14 mouse cellular contexts compared by ENCODE assay signal in genomic region chr14:37323392-37323791, GRCm38 (mm10).
DNase-seq lines count a peak whose midpoint lies in the region; ATAC-seq and TF ChIP-seq lines count a peak whose summit lies in the region.
"Had no signal": no experiment of that assay in that cellular context is flagged by ENCODE, and none has a peak within 500 bp of the region (broad histone marks: within the 10 kb centered on the region; RNA-seq: fewer than 3 reads in every experiment).

No protein-coding gene starts in this region.

- H3K9ac ChIP-seq in hindbrain, embryonic 12.5 days, result no peak overlapping the region
- no peak overlapping the region for H3K9ac ChIP-seq in hindbrain, embryonic 11.5 days (ENCODE audit: low read depth, low read length)
- no peak overlapping the region for H3K9ac ChIP-seq in kidney, postnatal 0 days (ENCODE audit: low read depth, low read length)
- no peak overlapping the region for H3K9ac ChIP-seq in intestine, embryonic 15.5 days
- H3K9ac ChIP-seq: heart, embryonic 13.5 days; liver, embryonic 13.5 days had no signal

- ATAC-seq in hindbrain, embryonic 12.5 days (ENCODE audit: low FRiP score), result 0 out of 2 replicates have a peak, but pooled peaks have one; percentile 43
- ATAC-seq in hindbrain, embryonic 11.5 days (ENCODE audit: low FRiP score), result no peak
- no peak for ATAC-seq in kidney, postnatal 0 days (replicated peaks; ENCODE audit: low FRiP score, low read depth)
- no peak for ATAC-seq in intestine, embryonic 15.5 days
- ATAC-seq: intestine, embryonic 16.5 days had no signal

- H3K4me3 ChIP-seq in hindbrain, embryonic 12.5 days, result no peak overlapping the region
- no peak overlapping the region for H3K4me3 ChIP-seq in hindbrain, embryonic 11.5 days (ENCODE audit: low read depth, low read length)
- H3K4me3 ChIP-seq in kidney, postnatal 0 days (replicated peaks; ENCODE audit: low read depth, low read length), result no peak overlapping the region
- H3K4me3 ChIP-seq in intestine, embryonic 15.5 days (replicated peaks), result no peak overlapping the region
- H3K4me3 ChIP-seq: erythroblast, embryonic 14.5 days; heart, embryonic 13.5 days; liver, embryonic 13.5 days had no signal

- H3K9me3 ChIP-seq in hindbrain, embryonic 12.5 days (replicated peaks), result no peaks in the 10 kb centered on the region
- no peaks in the 10 kb centered on the region for H3K9me3 ChIP-seq in hindbrain, embryonic 11.5 days (ENCODE audit: control insufficient read depth, low read length)
- H3K9me3 ChIP-seq in kidney, postnatal 0 days (replicated peaks; ENCODE audit: low read length), result no peaks in the 10 kb centered on the region
- H3K9me3 ChIP-seq in intestine, embryonic 15.5 days, result no peaks in the 10 kb centered on the region
- H3K9me3 ChIP-seq: heart, embryonic 13.5 days; liver, embryonic 13.5 days had no signal

- H3K4me1 ChIP-seq in hindbrain, embryonic 12.5 days, result no peaks in the 10 kb centered on the region
- H3K4me1 ChIP-seq in hindbrain, embryonic 11.5 days (replicated peaks; ENCODE audit: control insufficient read depth, insufficient read depth, low read length), result no peaks in the 10 kb centered on the region
- no peaks in the 10 kb centered on the region for H3K4me1 ChIP-seq in kidney, postnatal 0 days (replicated peaks; ENCODE audit: insufficient read depth, low read length)
- H3K4me1 ChIP-seq in intestine, embryonic 15.5 days (replicated peaks), result no peaks in the 10 kb centered on the region
- H3K4me1 ChIP-seq: heart, embryonic 13.5 days; liver, embryonic 13.5 days had no signal

- no peak overlapping the region for H3K27ac ChIP-seq in hindbrain, embryonic 12.5 days
- no peak overlapping the region for H3K27ac ChIP-seq in hindbrain, embryonic 11.5 days (ENCODE audit: low read depth, low read length)
- no peak overlapping the region for H3K27ac ChIP-seq in kidney, postnatal 0 days
- H3K27ac ChIP-seq in intestine, embryonic 15.5 days, result no peak overlapping the region
- H3K27ac ChIP-seq: heart, embryonic 13.5 days; liver, embryonic 13.5 days had no signal

- no peak overlapping the region for H3K4me2 ChIP-seq in hindbrain, embryonic 12.5 days (replicated peaks)
- no peak overlapping the region for H3K4me2 ChIP-seq in hindbrain, embryonic 11.5 days (replicated peaks; ENCODE audit: low read depth, low read length)
- no peak overlapping the region for H3K4me2 ChIP-seq in kidney, postnatal 0 days (ENCODE audit: low read length)
- H3K4me2 ChIP-seq in intestine, embryonic 15.5 days (replicated peaks), result no peak overlapping the region
- H3K4me2 ChIP-seq: heart, embryonic 13.5 days; liver, embryonic 13.5 days; midbrain, embryonic 11.5 days had no signal

- no peak for TF ChIP-seq CTCF in kidney, postnatal 0 days (IDR thresholded peaks at IDR 0.05; ENCODE audit: low read depth)

- H3K36me3 ChIP-seq in hindbrain, embryonic 12.5 days, result no peaks in the 10 kb centered on the region
- H3K36me3 ChIP-seq in hindbrain, embryonic 11.5 days (ENCODE audit: control insufficient read depth, insufficient read depth, low read length), result no peaks in the 10 kb centered on the region
- H3K36me3 ChIP-seq in kidney, postnatal 0 days (ENCODE audit: insufficient read depth, low read length), result no peaks in the 10 kb centered on the region
- no peaks in the 10 kb centered on the region for H3K36me3 ChIP-seq in intestine, embryonic 15.5 days
- H3K36me3 ChIP-seq: heart, embryonic 13.5 days; liver, embryonic 13.5 days had no signal

- no peak for DNase-seq in hindbrain, embryonic 11.5 days (ENCODE audit: low spot score)
- DNase-seq in embryo, embryonic 11 days, result peak; percentile 7
- DNase-seq in kidney, postnatal 0 days (ENCODE audit: low spot score), result peak; percentile 44
- peak; percentile 41 for DNase-seq in lung, postnatal 10 days
- no peak for DNase-seq in layer of hippocampus, adult 9-10 months (ENCODE audit: low spot score)
- no peak for DNase-seq in gastrocnemius, postnatal 10 days
- DNase-seq: liver, embryonic 13.5 days; thymus, postnatal 36 days had no signal

- no peaks in the 10 kb centered on the region for H3K27me3 ChIP-seq in hindbrain, embryonic 12.5 days
- no peaks in the 10 kb centered on the region for H3K27me3 ChIP-seq in hindbrain, embryonic 11.5 days (ENCODE audit: control insufficient read depth, insufficient read depth, low read length)
- H3K27me3 ChIP-seq in kidney, postnatal 0 days (ENCODE audit: insufficient read depth, low read length), result no peaks in the 10 kb centered on the region
- no peaks in the 10 kb centered on the region for H3K27me3 ChIP-seq in intestine, embryonic 15.5 days (replicated peaks)
- H3K27me3 ChIP-seq: heart, embryonic 13.5 days; liver, embryonic 13.5 days had no signal

- WGBS in hindbrain, embryonic 12.5 days, result 71% methylated on average over 4 of the region's 4 CpGs
- 68% methylated on average over 4 of the region's 4 CpGs for WGBS in hindbrain, embryonic 11.5 days
- WGBS in kidney, postnatal 0 days, result 20% methylated on average over 4 of the region's 4 CpGs
- 39% methylated on average over 4 of the region's 4 CpGs for WGBS in intestine, embryonic 15.5 days

Comparison
In these comparisons a context has a peak if more than half of its experiments do, and no peak if none do; other contexts are left out.
1. DNase-seq: peak in embryo, embryonic 11 days (single experiment), kidney, postnatal 0 days (single experiment) and lung, postnatal 10 days (single experiment); none in hindbrain, embryonic 11.5 days (single experiment), layer of hippocampus, adult 9-10 months (single experiment) and gastrocnemius, postnatal 10 days (single experiment).